Mouse (Mus musculus) kidney, adult 2 months (tissue): ENCODE measurements around the gene Egln1.

Experiments
- CTCF ChIP-seq: fragments of 200-500 bp; conservative IDR thresholded peaks from 2 replicates; pipeline ENCODE4 v1.5.1; 2011; ENCODE audit warnings: low read depth, mild to moderate bottlenecking, control low read depth, low read length, moderate library complexity, mixed read lengths; ENCODE audit not compliant: insufficient read depth, insufficient read length
- POLR2A ChIP-seq: fragments of 200-500 bp; IDR thresholded peaks from one replicate; pipeline ENCODE4 v1.6.1; 2011; ENCODE audit warnings: low read depth, low read length, control low read depth

- TF ChIP-seq CTCF (no peak), POLR2A (no peak)
Measured at GRCm38 (mm10) chr8:124947865-124948732, 1.0 kb downstream of the Egln1 start.
